Mouse (Mus musculus) embryonic facial prominence, embryonic 15.5 days (tissue): ENCODE measurements around the gene Zscan18. TPM values are rescaled to one million over a fixed set of nuclear protein-coding genes. Genes with fewer than 3 reads are reported as not detected.

Experiments used
- ATAC-seq: fragments of 200-750 bp; cut with Nextera tagmentation; 2 replicates; pipeline ENCODE4 v1.8.0; 2017; ENCODE audit warnings: low read depth, moderate TSS enrichment; ENCODE audit not compliant: insufficient number of reproducible peaks, low FRiP score, low TSS enrichment
- H3K27ac ChIP-seq: fragments of 300-500 bp; sonication (generic); replicated peaks from 2 replicates; pipeline ENCODE4 v1.5.1; 2015; ENCODE audit warnings: mild to moderate bottlenecking, inconsistent platforms
- H3K27me3 ChIP-seq: fragments of 300-500 bp; sonication (generic); 2 replicates; pipeline ENCODE4 v1.6.1; 2015; ENCODE audit warnings: inconsistent platforms
- H3K36me3 ChIP-seq: fragments of 300-500 bp; sonication (generic); 2 replicates; pipeline ENCODE4 v1.6.1; 2015; ENCODE audit warnings: mild to moderate bottlenecking, inconsistent platforms
- H3K4me1 ChIP-seq: fragments of 300-500 bp; sonication (generic); 2 replicates; pipeline ENCODE4 v1.6.1; 2015; ENCODE audit warnings: inconsistent platforms
- H3K4me2 ChIP-seq: fragments of 300-500 bp; sonication (generic); replicated peaks from 2 replicates; pipeline ENCODE4 v1.6.1; 2015; ENCODE audit warnings: mild to moderate bottlenecking, inconsistent platforms
- H3K4me3 ChIP-seq: fragments of 300-500 bp; sonication (generic); replicated peaks from 2 replicates; pipeline ENCODE4 v1.5.1; 2015; ENCODE audit warnings: mild to moderate bottlenecking, inconsistent platforms
- H3K9ac ChIP-seq: fragments of 300-500 bp; sonication (generic); 2 replicates; pipeline ENCODE4 v1.6.1; 2015; ENCODE audit warnings: inconsistent platforms
- H3K9me3 ChIP-seq: fragments of 300-500 bp; sonication (generic); replicated peaks from 2 replicates; pipeline ENCODE4 v1.6.1; 2016; ENCODE audit warnings: inconsistent platforms
- WGBS: fragments of 180-500 bp; shearing (Covaris S2); methylation state at CpG from one replicate; pipeline ENCODE4 v1.1.7; 2015; 5-methylcytosine and 5-hydroxymethylcytosine counted together
- polyA plus RNA-seq: library from polyadenylated mRNA; unstranded; fragments of >200 nt; fragmentation: Nextera tagmentation; extraction: Ambion mirVana; gene quantifications from 2 replicates; pipeline ENCODE4 v1.2.1, GENCODE M21; 2015

The Zscan18 gene
- polyA plus RNA-seq, 1 experiment from 2014 or later, result 10.4 TPM

DNA sequence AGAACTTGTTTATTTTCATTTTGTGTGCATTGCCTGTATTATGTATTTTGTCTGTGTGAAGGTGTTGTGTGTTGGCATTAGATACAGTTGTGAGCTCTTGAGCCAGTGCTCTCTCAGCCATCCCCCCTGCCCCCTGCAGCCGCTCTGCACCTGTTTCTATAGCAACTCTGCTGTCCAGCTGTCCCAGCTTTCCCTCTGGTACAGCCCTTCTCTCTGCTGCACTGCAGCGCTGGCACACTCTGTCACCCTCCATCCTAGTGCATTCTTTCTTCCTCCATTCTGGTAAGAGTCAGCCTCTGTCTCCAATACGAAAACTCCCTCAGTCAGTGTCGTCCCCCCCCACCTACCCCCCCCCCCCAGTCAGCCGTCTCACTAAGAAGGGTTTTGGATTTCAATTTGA, 15.4 kb downstream of the Zscan18 start:
- WGBS, result 19% methylated on average over 5 of the region's 5 CpGs
- H3K4me2 ChIP-seq, result no peak overlapping the region
- no peaks in the 10 kb centered on the region for H3K36me3 ChIP-seq
- no peaks in the 10 kb centered on the region for H3K27me3 ChIP-seq
- no peak overlapping the region for H3K4me3 ChIP-seq
- no peaks in the 10 kb centered on the region for H3K9me3 ChIP-seq
- H3K9ac ChIP-seq, result no peak overlapping the region
- no peaks in the 10 kb centered on the region for H3K4me1 ChIP-seq
- no peak for ATAC-seq
- H3K27ac ChIP-seq, result no peak overlapping the region

DNA sequence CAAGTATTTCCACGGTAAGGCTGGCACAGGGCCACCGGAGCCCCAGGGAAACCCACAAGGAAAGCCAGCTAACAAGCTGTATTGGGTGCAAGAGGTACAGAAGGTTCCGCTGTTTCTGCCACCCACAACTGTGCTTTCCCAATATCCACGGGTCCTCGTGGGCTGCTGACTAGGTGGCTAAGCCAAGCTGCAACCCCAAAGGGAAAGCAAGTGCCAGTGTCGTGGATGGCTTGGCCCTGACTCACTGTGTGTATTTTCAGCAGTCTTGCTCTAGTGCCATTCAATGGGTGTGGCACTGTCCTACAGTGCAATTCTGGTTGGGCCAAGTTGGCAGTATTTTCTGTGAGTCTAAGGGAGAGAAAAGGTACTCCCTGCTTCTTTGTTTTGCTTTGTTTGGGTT, 16.1 kb downstream of the Zscan18 start:
- H3K4me2 ChIP-seq, result no peak overlapping the region
- H3K27ac ChIP-seq, result no peak overlapping the region

DNA sequence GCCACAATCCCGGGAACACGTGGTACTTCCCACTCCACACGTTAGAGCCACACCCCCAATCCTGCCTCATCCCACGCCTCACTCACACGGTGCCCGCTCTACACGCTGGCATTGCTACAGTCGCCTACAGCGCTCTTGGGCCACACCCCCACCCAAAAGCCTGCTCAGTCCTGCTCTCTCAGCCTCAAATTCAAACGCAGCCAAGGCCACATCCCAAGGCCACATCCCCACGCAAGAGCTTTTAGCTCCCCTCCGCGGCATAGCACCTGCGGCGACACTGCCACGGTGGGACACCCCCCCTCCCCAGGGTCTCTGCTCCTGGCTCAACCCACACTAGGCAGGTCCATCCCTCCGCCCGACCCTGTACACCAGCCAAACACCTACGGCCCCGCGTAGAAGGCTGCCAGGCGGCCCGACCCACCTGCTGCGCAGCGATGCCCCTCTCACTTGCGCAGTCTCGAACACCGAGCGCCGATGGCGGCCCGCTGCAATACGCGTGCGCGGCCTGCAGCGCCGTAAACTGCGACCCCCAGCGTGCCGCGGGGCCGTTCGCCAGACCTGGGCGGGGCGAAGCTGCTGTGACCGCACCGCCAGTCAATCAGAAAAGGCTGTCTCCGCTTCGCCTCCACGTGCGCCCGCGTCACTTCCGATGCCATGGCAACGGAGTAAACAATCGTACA, 23.1 kb downstream of the Zscan18 start:
- under 1% methylated on average over 57 of the region's 57 CpGs for WGBS
- H3K27ac ChIP-seq, result no peak overlapping the region; the same call in 1 of the 2 replicates
- H3K9ac ChIP-seq, result peak overlapping the region; percentile 77
- no peaks in the 10 kb centered on the region for H3K27me3 ChIP-seq
- peak overlapping the region; percentile 70 for H3K4me3 ChIP-seq
- no peaks in the 10 kb centered on the region for H3K9me3 ChIP-seq
- H3K4me2 ChIP-seq, result peak overlapping the region; percentile 98
- ATAC-seq, result peak; percentile 92
- peaks cover 9% of the 10 kb centered on the region for H3K4me1 ChIP-seq
- H3K36me3 ChIP-seq, result peaks cover 2% of the 10 kb centered on the region

More for the DNA sequence above, 16.1 kb downstream of the Zscan18 start:
- Histone ChIP-seq H3K9ac (no peak overlapping the region), H3K27me3 (no peaks in the 10 kb centered on the region), H3K4me3 (no peak overlapping the region), H3K36me3 (no peaks in the 10 kb centered on the region), H3K9me3 (no peaks in the 10 kb centered on the region), H3K4me1 (no peaks in the 10 kb centered on the region)
- 59% methylated on average over 6 of the region's 6 CpGs for WGBS
- ATAC-seq, result no peak

DNA sequence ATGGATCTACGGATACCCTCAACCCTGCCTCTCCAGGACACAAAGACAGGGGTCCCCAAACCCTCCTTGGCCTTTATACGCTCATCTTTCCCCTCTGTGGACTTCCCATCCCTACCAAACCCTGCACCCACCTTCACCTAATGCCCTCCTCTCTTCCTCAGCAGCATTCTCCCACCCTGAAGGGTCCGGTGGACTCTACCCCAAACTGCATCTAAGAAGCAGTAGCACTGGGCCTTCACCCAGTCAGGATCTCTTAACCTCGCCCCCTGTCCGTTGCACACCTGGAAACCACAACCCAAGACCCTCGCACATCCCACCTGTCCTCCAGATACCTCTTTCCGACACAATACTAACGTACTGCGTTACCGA, 23.7 kb downstream of the Zscan18 start:
- 17% methylated on average over 10 of the region's 10 CpGs for WGBS
- H3K4me2 ChIP-seq, result peak overlapping the region; percentile 98

DNA sequence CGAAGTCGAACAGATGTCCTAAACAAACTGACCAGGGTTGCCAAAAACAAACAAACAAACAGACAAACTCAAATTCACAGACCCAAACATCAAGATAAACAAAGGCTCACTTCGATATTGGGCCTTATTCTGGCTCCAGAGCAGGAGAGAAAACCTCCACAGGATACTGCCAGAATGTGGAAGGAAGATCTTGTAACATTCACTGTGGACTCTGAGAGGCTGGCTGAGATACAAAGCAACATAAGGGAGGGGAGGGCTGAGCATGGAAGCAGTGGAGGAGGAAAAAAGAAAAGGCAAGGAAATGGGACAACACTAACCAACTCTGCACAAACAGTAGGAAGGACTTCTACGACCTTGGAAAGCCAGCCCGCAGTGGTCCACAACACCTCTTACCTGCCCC, 24.3 kb downstream of the Zscan18 start:
- Histone ChIP-seq H3K4me2 (no peak overlapping the region), H3K27ac (no peak overlapping the region), H3K4me3 (peak overlapping the region; percentile 70; the same call in 1 of the 2 replicates), H3K4me1 (peaks cover 9% of the 10 kb centered on the region), H3K9ac (no peak overlapping the region), H3K9me3 (no peaks in the 10 kb centered on the region), H3K27me3 (no peaks in the 10 kb centered on the region), H3K36me3 (peaks cover 13% of the 10 kb centered on the region)
- 91% methylated on average over 5 of the region's 5 CpGs for WGBS
- ATAC-seq, result no peak

More for the DNA sequence above, 23.7 kb downstream of the Zscan18 start:
- H3K9ac ChIP-seq, result peak overlapping the region; percentile 77
- H3K27me3 ChIP-seq, result no peaks in the 10 kb centered on the region
- H3K4me3 ChIP-seq, result peak overlapping the region; percentile 70
- ATAC-seq, result no peak
- no peak overlapping the region for H3K27ac ChIP-seq
- no peaks in the 10 kb centered on the region for H3K9me3 ChIP-seq
- peaks cover 9% of the 10 kb centered on the region for H3K4me1 ChIP-seq
- peaks cover 7% of the 10 kb centered on the region for H3K36me3 ChIP-seq

DNA sequence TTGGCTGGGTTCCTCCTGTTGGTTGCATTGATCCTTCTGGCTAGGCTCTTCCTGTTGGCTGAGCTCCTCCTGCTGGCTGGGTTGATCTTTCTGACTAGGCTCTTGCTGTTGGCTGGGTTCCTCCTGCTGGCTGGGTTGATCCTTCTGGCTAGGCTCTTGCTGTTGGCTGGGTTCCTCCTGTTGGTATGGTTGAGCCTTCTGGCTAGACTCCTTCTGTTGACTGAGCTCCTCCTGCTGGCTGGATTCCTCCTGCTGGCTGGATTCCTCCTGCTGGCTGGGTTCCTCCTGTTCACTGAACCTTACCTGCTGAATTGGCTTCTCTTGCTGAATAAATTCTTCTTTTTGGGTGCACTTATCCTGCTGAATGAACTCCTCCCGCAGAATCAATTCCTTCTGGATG, 28.8 kb downstream of the Zscan18 start:
- H3K4me3 ChIP-seq, result no peak overlapping the region
- H3K27ac ChIP-seq, result no peak overlapping the region
- H3K9ac ChIP-seq, result no peak overlapping the region
- peaks cover 45% of the 10 kb centered on the region for H3K36me3 ChIP-seq
- no peaks in the 10 kb centered on the region for H3K9me3 ChIP-seq
- WGBS, result 100% methylated on average over 1 of the region's 1 CpGs
- H3K4me2 ChIP-seq, result no peak overlapping the region
- H3K4me1 ChIP-seq, result peaks cover 5% of the 10 kb centered on the region
- H3K27me3 ChIP-seq, result no peaks in the 10 kb centered on the region
- no peak for ATAC-seq

DNA sequence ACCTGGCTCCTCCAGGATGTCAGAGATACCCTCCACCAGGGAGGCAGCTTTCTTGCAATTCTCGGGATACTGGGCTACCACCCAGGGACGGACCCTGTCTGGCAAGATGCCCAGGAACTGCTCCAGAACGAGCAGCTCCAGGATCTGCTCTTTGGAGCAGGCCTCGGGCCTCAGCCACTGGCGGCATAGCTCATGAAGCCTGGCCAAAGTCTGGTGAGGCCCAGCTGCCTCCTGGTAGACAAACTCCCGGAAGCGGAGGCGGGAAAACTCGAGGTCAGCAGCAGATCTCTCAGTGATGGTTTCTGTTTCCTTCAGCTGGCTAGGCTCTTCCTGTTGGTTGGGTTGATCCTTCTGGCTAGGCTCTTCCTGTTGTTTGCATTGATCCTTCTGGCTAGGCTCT, 29.3 kb downstream of the Zscan18 start:
- Histone ChIP-seq H3K9me3 (no peaks in the 10 kb centered on the region), H3K27ac (no peak overlapping the region), H3K36me3 (peaks cover 50% of the 10 kb centered on the region), H3K4me1 (no peaks in the 10 kb centered on the region), H3K4me3 (no peak overlapping the region), H3K4me2 (no peak overlapping the region), H3K9ac (no peak overlapping the region), H3K27me3 (no peaks in the 10 kb centered on the region)
- 91% methylated on average over 9 of the region's 9 CpGs for WGBS
- no peak for ATAC-seq

DNA sequence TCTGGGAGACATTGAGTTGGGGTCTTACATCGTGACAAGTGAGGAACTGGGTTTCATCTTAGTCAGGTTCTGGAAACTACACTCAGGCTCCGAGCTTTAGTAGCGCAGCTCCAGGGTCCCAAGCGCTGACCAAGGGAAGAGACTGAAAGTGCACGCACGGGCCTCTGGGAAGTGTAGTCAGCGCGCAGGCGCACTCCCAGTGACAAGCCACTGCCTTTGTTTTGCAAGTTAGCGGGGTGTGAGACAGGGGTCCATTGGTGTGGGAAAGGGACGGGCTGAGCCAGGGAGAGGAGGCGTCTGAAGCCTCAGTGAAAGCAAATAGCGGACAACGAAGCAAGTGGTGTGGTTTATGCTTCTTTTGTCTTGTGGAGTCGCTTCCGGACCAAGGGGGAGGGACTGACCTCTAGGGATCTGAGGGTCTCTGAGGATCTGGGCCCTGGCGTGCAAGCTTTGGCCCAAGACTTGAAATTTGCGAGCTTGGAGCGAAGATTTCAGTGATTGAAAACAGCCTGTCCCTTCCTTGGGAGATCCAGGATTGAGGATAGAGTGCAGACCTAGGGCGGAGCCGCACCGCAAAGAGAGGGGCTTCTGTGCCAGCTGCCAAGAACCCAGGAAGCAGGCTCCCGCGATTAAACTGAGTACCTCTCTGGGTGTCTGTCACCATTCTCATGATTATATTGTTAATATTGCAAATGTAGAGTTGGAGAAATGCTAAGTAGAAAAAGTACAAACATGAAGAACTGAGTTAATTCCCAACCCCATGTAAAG, 53.8 kb downstream of the Zscan18 start:
- no peaks in the 10 kb centered on the region for H3K36me3 ChIP-seq
- H3K27ac ChIP-seq, result no peak overlapping the region
- 74% methylated on average over 24 of the region's 24 CpGs for WGBS
- H3K9ac ChIP-seq, result no peak overlapping the region
- no peak for ATAC-seq
- no peaks in the 10 kb centered on the region for H3K4me1 ChIP-seq
- H3K9me3 ChIP-seq, result 0 out of 2 replicates have a peak, but pooled peaks cover 3% of the 10 kb centered on the region
- H3K27me3 ChIP-seq, result no peaks in the 10 kb centered on the region
- peak overlapping the region; percentile 21; the same call in 1 of the 2 replicates for H3K4me2 ChIP-seq
- peak overlapping the region; percentile 22; the same call in 1 of the 2 replicates for H3K4me3 ChIP-seq

DNA sequence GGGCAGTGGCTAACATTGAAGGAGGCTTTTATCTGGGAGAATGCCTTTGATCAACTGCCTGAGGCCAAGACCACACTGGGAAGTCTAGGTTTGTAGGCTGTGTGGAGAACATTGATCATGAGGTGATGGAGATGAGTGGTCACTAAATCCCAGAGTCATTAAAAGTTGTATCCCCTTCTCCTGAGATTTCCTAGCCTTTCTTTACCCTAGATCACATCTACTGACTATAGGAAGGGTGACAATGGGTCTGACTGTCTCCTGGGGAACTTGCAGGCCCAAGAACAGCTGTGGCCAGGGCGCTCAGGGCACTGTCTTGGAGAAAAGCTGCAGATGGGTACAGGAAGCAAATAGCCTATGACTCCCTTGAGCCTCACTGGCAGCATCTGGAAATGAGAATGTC, 68.5 kb downstream of the Zscan18 start, which contains the start of gene Vmn2r56:
Gene Vmn2r56, minus strand, starts transcription at position 101 of the 400 bp plus-strand sequence.
- H3K4me1 ChIP-seq, result no peaks in the 10 kb centered on the region
- H3K27ac ChIP-seq, result no peak within 1 kb of the TSS
- H3K36me3 ChIP-seq, result no peaks in the 10 kb centered on the region
- ATAC-seq, result no peak
- no peak within 1 kb of the TSS for H3K4me3 ChIP-seq
- H3K9me3 ChIP-seq, result no peaks in the 10 kb centered on the region
- no peak within 1 kb of the TSS for H3K4me2 ChIP-seq
- H3K9ac ChIP-seq, result no peak within 1 kb of the TSS
- WGBS, result 42% methylated on average over 1 of the region's 1 CpGs
- no peaks in the 10 kb centered on the region for H3K27me3 ChIP-seq
